Mouse (Mus musculus) urinary bladder, adult 2 months (tissue): ENCODE measurements around the gene Nr0b2. TPM values are rescaled to one million over a fixed set of nuclear protein-coding genes. Genes with fewer than 3 reads are reported as not detected.

Source experiments
- DNase-seq: peaks from one replicate; pipeline ENCODE4 v3.0.0; 2022; ENCODE audit warnings: low spot score
- polyA plus RNA-seq: library from polyadenylated mRNA; depleted of rRNA; stranded (reverse); fragments of >200 nt; gene quantifications from 2 replicates; pipeline ENCODE4 v1.2.3, GENCODE M21; 2012; rRNA removed

Gene Nr0b2
- polyA plus RNA-seq, 1 experiment = not detected

- no peak for DNase-seq
Measured at GRCm38 (mm10) chr4:133605330-133605729, 52.2 kb downstream of the Nr0b2 start.

Other genes with a start within 250 kb of the Nr0b2 start
- gene Wdtc1, start 199.9 kb upstream of the Nr0b2 start, polyA plus RNA-seq = 24.7 and 35.5 TPM in 2 replicates
- gene Slc9a1, start 183.7 kb upstream of the Nr0b2 start, polyA plus RNA-seq = 30.7 and 43.4 TPM in 2 replicates
- gene Tent5b, start 73.2 kb upstream of the Nr0b2 start, polyA plus RNA-seq = 26.0 and 32.2 TPM in 2 replicates
- 25.1 and 49.7 TPM in 2 replicates for gene Trnp1, start 54.8 kb upstream of the Nr0b2 start, polyA plus RNA-seq
- gene Kdf1, start 34.4 kb upstream of the Nr0b2 start, polyA plus RNA-seq = 7.6 and 10.0 TPM in 2 replicates
- 107 and 117 TPM in 2 replicates for gene Nudc, start 7.4 kb upstream of the Nr0b2 start, polyA plus RNA-seq
- 4.5 and 4.6 TPM in 2 replicates for gene Gpatch3, start 21.4 kb downstream of the Nr0b2 start, polyA plus RNA-seq
- 20.5 and 25.2 TPM in 2 replicates for gene Gpn2, start 31.0 kb downstream of the Nr0b2 start, polyA plus RNA-seq
- 218 and 326 TPM in 2 replicates for gene Sfn, start 48.8 kb downstream of the Nr0b2 start, polyA plus RNA-seq
- gene Zdhhc18, start 96.8 kb downstream of the Nr0b2 start, polyA plus RNA-seq = 17.8 and 19.7 TPM in 2 replicates
- gene Pigv, start 119.3 kb downstream of the Nr0b2 start, polyA plus RNA-seq = 17.1 and 19.4 TPM in 2 replicates
- gene Arid1a, start 203.4 kb downstream of the Nr0b2 start, polyA plus RNA-seq = 26.3 and 41.5 TPM in 2 replicates